8 mouse cellular contexts compared by ENCODE assay signal in genomic region chr11:58904410-58904718, GRCm38 (mm10). TPM values are rescaled to one million over a fixed set of nuclear protein-coding genes. Genes with fewer than 3 reads are reported as not detected.
A peak's percentile ranks its signal among the peaks of the same experiment; 100 is the strongest.
DNase-seq lines count a peak whose midpoint lies in the region; ATAC-seq and TF ChIP-seq lines count a peak whose summit lies in the region.

No protein-coding gene starts in this region.

- TF ChIP-seq EP300 in heart, adult 2 months (IDR thresholded peaks at IDR 0.05; ENCODE audit: insufficient read depth, low read depth, low read length), result no peak
- TF ChIP-seq EP300 in stomach, postnatal 0 days (optimal IDR thresholded peaks at IDR 0.05), result no peak

- peak overlapping the region; percentile 68 for H3K9ac ChIP-seq in heart, adult 2 months (ENCODE audit: low read depth, low read length)
- H3K9ac ChIP-seq in liver, embryonic 12.5 days, result peak overlapping the region; percentile 85
- peak overlapping the region; percentile 85; the same call in 1 of the 2 replicates for H3K9ac ChIP-seq in stomach, postnatal 0 days (ENCODE audit: low read length)

- 2% methylated on average over 8 of the region's 8 CpGs for WGBS in heart, adult 2 months
- 1% methylated on average over 8 of the region's 8 CpGs for WGBS in thymus, adult 2 months
- 2% methylated on average over 8 of the region's 8 CpGs for WGBS in liver, embryonic 12.5 days (ENCODE audit: insufficient replicate concordance)
- WGBS in stomach, postnatal 0 days, result 3% methylated on average over 8 of the region's 8 CpGs

- peak overlapping the region; percentile 76 for H3K4me2 ChIP-seq in liver, embryonic 12.5 days
- H3K4me2 ChIP-seq in stomach, postnatal 0 days (replicated peaks; ENCODE audit: low read depth), result peak overlapping the region; percentile 79

- DNase-seq in heart, adult 2 months, result no peak
- DNase-seq in heart, postnatal 14 days, result no peak
- no peak for DNase-seq in thymus, adult 2 months
- DNase-seq in thymus, postnatal 25 days, result no peak
- DNase-seq in stomach, postnatal 0 days (ENCODE audit: low spot score), result no peak
- no peak for DNase-seq in B cell, adult 2 months
- DNase-seq in frontal cortex, postnatal 36 days (ENCODE audit: low spot score in 2 of 2), result no peak

- H3K79me2 ChIP-seq in heart, adult 2 months (replicated peaks; ENCODE audit: control insufficient read depth, insufficient read depth, low read length), result no peaks in the 10 kb centered on the region

- H3K4me3 ChIP-seq in heart, adult 2 months, result peak overlapping the region; percentile 82
- H3K4me3 ChIP-seq in thymus, adult 2 months (ENCODE audit: control insufficient read depth, insufficient read depth, low read length), result peak overlapping the region; percentile 78
- H3K4me3 ChIP-seq in liver, embryonic 12.5 days, result peak overlapping the region; percentile 76
- peak overlapping the region; percentile 60 for H3K4me3 ChIP-seq in stomach, postnatal 0 days (ENCODE audit: low read depth, low read length)

- peak overlapping the region; percentile 95 for H3K27ac ChIP-seq in heart, adult 2 months
- peak overlapping the region; percentile 86 for H3K27ac ChIP-seq in thymus, adult 2 months (ENCODE audit: control insufficient read depth, insufficient read depth, low read length)
- peak overlapping the region; percentile 89 for H3K27ac ChIP-seq in liver, embryonic 12.5 days
- peak overlapping the region; percentile 91 for H3K27ac ChIP-seq in stomach, postnatal 0 days (replicated peaks)

- H3K36me3 ChIP-seq in heart, adult 2 months (ENCODE audit: control insufficient read depth, insufficient read depth, low read length), result no peaks in the 10 kb centered on the region; the same call in none of the 2 replicates
- peaks cover 15% of the 10 kb centered on the region for H3K36me3 ChIP-seq in thymus, adult 2 months (ENCODE audit: control insufficient read depth, insufficient read depth, low read length)
- peaks cover 33% of the 10 kb centered on the region for H3K36me3 ChIP-seq in liver, embryonic 12.5 days
- peaks cover 8% of the 10 kb centered on the region; the same call in 1 of the 2 replicates for H3K36me3 ChIP-seq in stomach, postnatal 0 days (ENCODE audit: control insufficient read depth, insufficient read depth, low read length)

- peaks cover 3% of the 10 kb centered on the region for H3K4me1 ChIP-seq in heart, adult 2 months (ENCODE audit: control insufficient read depth, insufficient read depth, low read length)
- H3K4me1 ChIP-seq in thymus, adult 2 months (replicated peaks; ENCODE audit: control insufficient read depth, insufficient read depth, low read length), result peaks cover 5% of the 10 kb centered on the region
- peaks cover 43% of the 10 kb centered on the region for H3K4me1 ChIP-seq in liver, embryonic 12.5 days
- 0 out of 2 replicates have a peak, but pooled peaks cover 4% of the 10 kb centered on the region for H3K4me1 ChIP-seq in stomach, postnatal 0 days (replicated peaks; ENCODE audit: control insufficient read depth, insufficient read depth)

- no peak for TF ChIP-seq POLR2A in heart, adult 2 months (IDR thresholded peaks at IDR 0.05; ENCODE audit: insufficient read depth, low read depth, low read length)
- TF ChIP-seq POLR2A in thymus, adult 2 months (IDR thresholded peaks at IDR 0.05; ENCODE audit: control insufficient read depth, extremely low read depth, insufficient read depth, low read length, poor library complexity), result no peak

- peak; percentile 2; the same call in 1 of the 2 replicates for ATAC-seq in liver, embryonic 12.5 days
- ATAC-seq in stomach, postnatal 0 days (ENCODE audit: low FRiP score, low TSS enrichment), result no peak

- TF ChIP-seq CTCF in heart, adult 2 months (IDR thresholded peaks at IDR 0.05), result no peak
- no peak for TF ChIP-seq CTCF in thymus, adult 2 months (IDR thresholded peaks at IDR 0.05; ENCODE audit: borderline replicate concordance, control insufficient read depth, extremely low read depth, insufficient read depth, low read length, poor library complexity)
- TF ChIP-seq CTCF in stomach, postnatal 0 days (IDR thresholded peaks at IDR 0.05; ENCODE audit: low read depth), result no peak

- H3K9me3 ChIP-seq in liver, embryonic 12.5 days (replicated peaks), result no peaks in the 10 kb centered on the region
- no peaks in the 10 kb centered on the region for H3K9me3 ChIP-seq in stomach, postnatal 0 days (ENCODE audit: control insufficient read depth, low read length)

- intact Hi-C loops in heart, adult 2 months (cut with DNase I), result loop anchor here (5.0 kb wide), 1 partner anchor 57 kb away; the partner anchor contains the start of gene Gm12258
- intact Hi-C loops in heart, postnatal 14 days (cut with DNase I), result loop anchor here (5.0 kb wide), 1 partner anchor 57 kb away; the partner anchor contains the start of gene Gm12258

- no peaks in the 10 kb centered on the region for H3K27me3 ChIP-seq in heart, adult 2 months (ENCODE audit: control insufficient read depth, insufficient read depth, low read length)
- no peaks in the 10 kb centered on the region for H3K27me3 ChIP-seq in thymus, adult 2 months (ENCODE audit: control insufficient read depth, insufficient read depth, low read length)
- H3K27me3 ChIP-seq in liver, embryonic 12.5 days (replicated peaks), result no peaks in the 10 kb centered on the region
- no peaks in the 10 kb centered on the region for H3K27me3 ChIP-seq in stomach, postnatal 0 days (ENCODE audit: control insufficient read depth, insufficient read depth, low read length)

RNA-seq across cellular contexts. Expression of gene Zfp39, which starts 0.3 kb away (rescaled TPM):
- 1 to 10 TPM; 2.9 to 3.7 TPM for total RNA-seq in heart, adult 2 months (2021)
- polyA plus RNA-seq in heart, adult 2 months (2012; rRNA removed), result 0.88 and 1.2 TPM in 2 replicates
- total RNA-seq in heart, postnatal 14 days (2021), result 1 to 10 TPM; 3.5 to 3.9 TPM
- 2.7 and 3.9 TPM in 2 replicates for polyA plus RNA-seq in thymus, adult 2 months (2012; rRNA removed)
- 6.1 and 7.1 TPM in 2 replicates for polyA plus RNA-seq in liver, embryonic 12.5 days (2016; fragmentation: Nextera tagmentation; extraction: Ambion mirVana)
- polyA plus RNA-seq in stomach, postnatal 0 days (2015; fragmentation: Nextera tagmentation; extraction: Ambion mirVana), result 1.6 and 1.9 TPM in 2 replicates

RNA-seq across cellular contexts. Expression of gene Btnl10, which starts 13.3 kb away (rescaled TPM):
- total RNA-seq in heart, adult 2 months (2021), result not detected
- 0.04 and 0.09 TPM in 2 replicates for polyA plus RNA-seq in heart, adult 2 months (2012; rRNA removed)
- total RNA-seq in heart, postnatal 14 days (2021), result not detected
- 0.11 TPM in 2 replicates for polyA plus RNA-seq in thymus, adult 2 months (2012; rRNA removed)
- 9.5 and 10.9 TPM in 2 replicates for polyA plus RNA-seq in liver, embryonic 12.5 days (2016; fragmentation: Nextera tagmentation; extraction: Ambion mirVana)
- polyA plus RNA-seq in stomach, postnatal 0 days (2015; fragmentation: Nextera tagmentation; extraction: Ambion mirVana), result 0.04 TPM in 1 of 2 replicates, not detected in the other

RNA-seq across cellular contexts. Expression of gene Rnf187, which starts 34.4 kb away (rescaled TPM):
- total RNA-seq in heart, adult 2 months (2021), result 100 to 1,000 TPM; 164 to 177 TPM
- polyA plus RNA-seq in heart, adult 2 months (2012; rRNA removed), result 182 and 190 TPM in 2 replicates
- total RNA-seq in heart, postnatal 14 days (2021), result 100 to 1,000 TPM; 150 to 151 TPM
- polyA plus RNA-seq in thymus, adult 2 months (2012; rRNA removed), result 335 and 488 TPM in 2 replicates
- 200 and 207 TPM in 2 replicates for polyA plus RNA-seq in liver, embryonic 12.5 days (2016; fragmentation: Nextera tagmentation; extraction: Ambion mirVana)
- polyA plus RNA-seq in stomach, postnatal 0 days (2015; fragmentation: Nextera tagmentation; extraction: Ambion mirVana), result 136 and 140 TPM in 2 replicates

RNA-seq across cellular contexts. Expression of gene 2810021J22Rik, which starts 37.3 kb away (rescaled TPM):
- 1 to 10 TPM; 2.1 TPM for total RNA-seq in heart, adult 2 months (2021)
- 3.1 TPM in 2 replicates for polyA plus RNA-seq in heart, adult 2 months (2012; rRNA removed)
- total RNA-seq in heart, postnatal 14 days (2021), result 1 to 10 TPM; 3.2 to 3.6 TPM
- 10.4 and 15.4 TPM in 2 replicates for polyA plus RNA-seq in thymus, adult 2 months (2012; rRNA removed)
- 3.2 and 3.6 TPM in 2 replicates for polyA plus RNA-seq in liver, embryonic 12.5 days (2016; fragmentation: Nextera tagmentation; extraction: Ambion mirVana)
- 2.6 and 3.2 TPM in 2 replicates for polyA plus RNA-seq in stomach, postnatal 0 days (2015; fragmentation: Nextera tagmentation; extraction: Ambion mirVana)

RNA-seq across cellular contexts. Expression of gene Hist3h2ba, which starts 44.4 kb away (rescaled TPM):
- 1 to 10 TPM in 1 of 2 experiments, under 1 TPM in 1; 0.81 to 1.1 TPM for total RNA-seq in heart, adult 2 months (2021)
- 0.67 and 1.5 TPM in 2 replicates for polyA plus RNA-seq in heart, adult 2 months (2012; rRNA removed)
- total RNA-seq in heart, postnatal 14 days (2021), result 10 to 100 TPM in 1 of 2 experiments, 1 to 10 TPM in 1; 3.9 to 14.1 TPM
- 47.2 and 96.5 TPM in 2 replicates for polyA plus RNA-seq in thymus, adult 2 months (2012; rRNA removed)
- polyA plus RNA-seq in liver, embryonic 12.5 days (2016; fragmentation: Nextera tagmentation; extraction: Ambion mirVana), result 5.3 and 5.7 TPM in 2 replicates
- polyA plus RNA-seq in stomach, postnatal 0 days (2015; fragmentation: Nextera tagmentation; extraction: Ambion mirVana), result 7.5 and 8.9 TPM in 2 replicates
